Mouse (Mus musculus) liver, embryonic 14.5 days (tissue): ENCODE measurements around the gene Tmem179.

Experiments used
- CTCF ChIP-seq: IDR thresholded peaks from 2 replicates; pipeline ENCODE4 v1.5.1; 2016; ENCODE audit warnings: antibody characterized with exemption, low read depth, control low read depth
- EP300 ChIP-seq: IDR thresholded peaks from 2 replicates; pipeline ENCODE4 v1.6.1; 2016; ENCODE audit warnings: antibody characterized with exemption, low read depth

DNA sequence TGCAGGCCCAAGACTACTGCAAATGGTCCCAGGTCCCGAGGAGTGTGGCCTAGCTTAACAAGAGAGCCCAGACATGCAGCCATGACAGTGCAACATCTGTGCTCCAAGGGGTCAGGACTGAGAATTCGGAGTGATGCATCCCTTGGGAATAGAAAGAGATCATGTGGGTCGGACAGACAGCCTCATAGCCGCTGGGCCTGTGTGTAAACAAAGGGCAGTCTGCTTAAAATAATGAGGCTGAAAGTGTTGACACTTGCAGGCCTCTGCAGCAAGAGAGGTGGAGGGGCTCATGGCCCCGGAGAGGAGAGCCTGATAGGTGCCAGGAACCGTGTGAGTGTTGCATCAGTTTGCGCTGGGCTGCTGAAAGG, 6.2 kb downstream of the Tmem179 start:
- no peak for TF ChIP-seq EP300
- TF ChIP-seq CTCF = no peak
